Mouse (Mus musculus): ENCODE measurements around the gene Ap1m1.
A peak's percentile ranks its signal among the peaks of the same experiment; 100 is the strongest.

Gene Ap1m1

DNA sequence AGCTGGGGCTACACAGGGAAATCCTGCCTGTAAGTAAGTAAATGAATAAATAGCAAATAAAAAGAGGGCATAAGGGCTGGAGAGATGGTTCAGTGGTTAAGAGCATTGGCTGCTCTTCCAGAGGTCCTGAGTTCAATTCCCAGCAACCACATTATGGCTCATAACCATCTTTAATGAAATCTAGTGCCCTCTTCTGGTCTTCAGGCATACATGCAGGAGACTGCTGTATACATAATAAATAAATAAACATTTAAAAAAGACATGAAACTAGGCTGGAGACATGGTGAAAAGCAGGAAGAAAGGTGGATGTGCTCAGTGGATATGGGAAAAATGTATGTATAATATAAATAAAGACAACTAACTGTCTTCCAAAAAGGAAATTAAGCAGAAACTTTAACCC lies 53.5 kb downstream of the Ap1m1 start:
- DNase-seq (ENCODE audit: low spot score in 2 of 2) = no peak

DNA sequence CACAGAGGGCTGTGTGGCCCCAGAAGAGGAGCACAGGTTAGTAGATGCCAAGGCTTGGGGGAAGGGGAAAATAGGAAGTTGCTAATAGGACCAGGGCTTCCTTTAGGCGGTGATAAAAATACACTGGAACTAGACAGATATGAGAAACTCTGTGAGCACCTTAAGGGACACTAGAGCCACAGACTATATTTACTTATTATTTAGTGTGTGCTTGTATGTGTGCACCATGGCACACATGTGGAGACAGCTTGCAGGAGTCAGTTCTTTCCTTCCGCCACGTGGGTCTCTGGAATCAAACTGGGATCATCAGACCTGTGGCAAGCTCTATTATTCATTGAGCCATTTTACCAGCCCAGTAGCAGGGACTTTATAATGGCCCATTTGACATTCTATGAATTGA lies 55.3 kb downstream of the Ap1m1 start:
- no peak for DNase-seq (ENCODE audit: low spot score in 2 of 2)

DNA sequence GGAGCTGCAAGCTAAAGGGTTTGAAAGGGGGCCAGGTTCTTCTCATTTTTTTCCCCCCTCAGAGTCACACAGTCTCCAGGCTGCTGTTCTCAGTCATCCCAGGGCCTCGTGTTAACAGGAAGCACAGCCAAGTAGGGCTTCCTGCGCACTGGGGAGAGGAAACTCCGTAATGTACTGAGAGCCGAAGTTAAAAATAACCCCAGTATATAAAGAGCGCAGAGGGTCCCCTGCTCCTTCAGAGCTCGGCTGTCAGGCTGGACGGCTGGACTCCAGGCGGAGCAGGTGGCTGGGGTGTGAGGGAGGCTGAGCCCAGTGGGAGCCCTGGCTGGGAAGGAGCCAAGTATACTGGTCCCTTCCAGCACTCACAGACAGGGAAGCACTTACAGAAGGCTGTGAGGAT lies 55.9 kb downstream of the Ap1m1 start:
- DNase-seq (ENCODE audit: low spot score in 2 of 2) = peak; percentile 69 to 73

DNA sequence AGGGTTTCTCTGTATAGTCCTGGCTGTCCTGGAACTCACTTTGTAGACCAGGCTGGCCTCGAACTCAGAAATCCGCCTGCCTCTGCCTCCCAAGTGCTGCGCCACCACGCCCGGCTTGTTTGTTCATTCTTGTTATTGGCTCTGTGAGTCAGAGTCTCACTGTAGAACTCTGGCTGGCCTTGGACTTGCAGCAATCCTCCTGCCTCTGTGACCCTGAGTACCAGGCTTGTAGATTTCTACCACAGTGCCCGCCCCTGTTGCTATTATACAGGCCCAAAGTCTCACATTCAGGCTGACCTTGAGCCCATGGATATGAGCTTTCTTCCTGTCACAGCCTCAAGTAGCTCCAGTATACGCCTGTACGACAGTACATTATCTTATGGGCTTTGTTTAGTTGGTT lies 56.7 kb downstream of the Ap1m1 start:
- DNase-seq (ENCODE audit: low spot score in 2 of 2) = no peak

DNA sequence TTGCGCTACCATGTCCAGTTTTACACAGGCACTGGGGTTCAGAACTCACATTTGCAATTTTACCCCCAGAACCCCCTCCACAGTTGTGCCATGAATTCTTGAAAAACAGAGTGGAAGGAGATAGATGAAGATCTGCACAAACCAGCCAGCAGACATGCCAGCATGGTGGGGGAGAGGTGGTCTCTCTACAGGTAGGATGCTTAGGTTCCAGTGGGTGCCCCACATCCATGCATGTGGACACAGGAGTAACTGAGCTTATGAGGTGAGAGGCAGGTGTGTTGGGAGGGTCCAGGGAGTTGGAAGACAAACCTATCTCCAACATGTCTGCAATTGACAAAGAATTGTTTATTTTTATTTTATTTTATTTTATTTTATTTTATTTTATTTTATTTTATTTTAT lies 59.1 kb downstream of the Ap1m1 start:
- no peak for DNase-seq (ENCODE audit: low spot score in 2 of 2)

DNA sequence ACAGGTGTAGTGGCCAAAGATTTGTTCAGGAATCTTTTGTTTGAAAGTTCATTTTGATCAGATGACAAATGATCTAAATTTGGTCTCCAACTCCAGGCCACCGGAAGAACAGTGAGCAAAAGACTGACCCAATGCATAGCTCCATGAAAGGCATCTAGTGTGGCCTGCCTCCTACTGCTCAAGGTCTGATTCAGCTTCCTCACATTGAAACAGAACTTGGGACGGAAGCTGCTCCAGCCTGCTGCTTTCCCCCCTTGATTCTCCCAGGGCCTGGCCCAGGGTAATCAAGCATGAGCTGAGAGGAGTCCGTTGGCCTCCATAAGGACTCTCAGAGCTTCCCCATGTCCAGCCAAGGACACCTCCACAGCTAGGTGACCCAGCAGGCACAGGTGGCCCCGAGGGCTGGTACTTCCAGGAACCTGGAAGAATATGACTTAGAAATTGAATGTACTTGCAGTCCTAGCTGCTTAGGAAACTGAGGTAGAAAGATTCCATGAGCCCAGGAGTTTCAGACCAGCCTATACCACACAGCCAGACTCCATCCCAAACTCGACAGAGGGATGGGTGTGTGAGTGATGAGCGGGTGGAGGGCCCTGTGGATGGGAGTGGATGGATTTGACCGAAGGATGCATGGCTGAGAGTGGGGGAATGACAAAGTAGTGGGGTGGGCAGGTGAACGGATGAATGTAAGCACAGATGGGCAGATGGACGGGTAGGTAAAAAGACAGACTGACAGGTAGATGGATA lies 61.0 kb downstream of the Ap1m1 start:
- DNase-seq (ENCODE audit: low spot score in 2 of 2) = no peak

DNA sequence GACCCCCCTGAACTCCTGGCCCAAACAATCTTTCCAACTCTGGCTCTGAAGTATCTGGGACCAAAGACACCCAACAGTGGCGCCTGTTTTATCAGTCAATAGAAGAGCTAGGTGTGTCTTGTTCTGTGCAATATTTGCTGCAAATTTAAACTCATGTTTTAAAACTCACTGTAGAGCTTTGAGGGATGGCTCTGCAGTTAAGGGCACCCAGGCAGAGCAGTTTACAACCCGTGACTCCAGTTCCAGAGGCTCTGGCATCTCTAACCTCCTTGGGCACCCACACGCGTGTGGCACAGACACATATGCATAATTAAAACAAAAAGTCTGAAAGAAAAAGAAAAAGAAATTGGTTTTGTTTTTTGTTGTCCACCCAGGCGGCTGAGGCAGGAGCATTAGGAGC lies 61.7 kb downstream of the Ap1m1 start:
- DNase-seq (ENCODE audit: low spot score in 2 of 2) = no peak

DNA sequence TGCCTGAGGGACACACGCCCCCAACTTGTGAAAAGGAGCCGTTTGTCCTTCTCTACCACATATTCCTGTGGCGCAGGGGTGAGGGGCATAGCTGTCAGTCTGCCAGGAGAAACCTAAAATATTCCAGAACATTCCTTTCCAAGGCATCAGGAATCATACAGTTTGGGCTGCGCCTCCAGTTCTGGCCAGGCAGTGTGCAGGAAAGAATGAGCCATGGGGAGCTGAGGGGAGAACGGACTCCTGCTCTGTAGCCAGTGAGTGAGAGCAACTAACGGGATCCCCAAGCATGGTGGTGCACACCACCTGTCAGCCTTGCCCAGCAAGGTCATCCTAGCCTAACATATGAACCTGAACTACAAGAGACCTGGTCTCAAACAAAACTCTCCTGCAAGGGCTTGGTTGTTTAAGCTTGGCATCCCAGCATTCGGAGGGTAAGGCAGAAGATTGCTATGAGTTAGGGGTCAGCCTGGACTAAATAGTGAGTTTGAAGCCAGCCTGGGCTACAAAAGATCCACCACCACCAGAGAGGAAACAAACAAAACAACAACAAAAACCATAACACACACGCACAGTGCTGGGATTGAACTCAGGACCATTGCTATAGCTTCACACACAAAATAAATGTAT lies 63.3 kb downstream of the Ap1m1 start:
- DNase-seq (ENCODE audit: low spot score in 2 of 2) = no peak

DNA sequence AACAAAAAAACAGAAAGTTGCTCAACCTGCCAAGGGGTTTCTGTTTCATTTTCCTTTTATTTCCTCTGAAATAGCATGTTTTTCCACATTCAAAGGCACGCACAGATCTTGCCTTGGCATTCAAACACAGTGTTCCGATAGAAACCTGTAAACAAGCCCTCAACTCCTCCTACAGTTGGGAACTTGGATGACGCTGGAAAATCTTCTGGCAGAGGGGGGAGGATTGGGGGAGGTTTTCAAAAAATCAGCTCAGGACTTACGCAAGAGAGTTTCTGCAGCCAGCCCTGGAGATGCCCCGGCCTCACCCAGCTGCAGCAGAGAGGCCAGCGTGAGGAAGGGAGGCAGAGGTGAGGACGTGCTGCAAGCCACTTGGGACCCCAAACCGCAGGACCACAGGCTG lies 63.8 kb downstream of the Ap1m1 start:
- no peak for DNase-seq (ENCODE audit: low spot score in 2 of 2)

DNA sequence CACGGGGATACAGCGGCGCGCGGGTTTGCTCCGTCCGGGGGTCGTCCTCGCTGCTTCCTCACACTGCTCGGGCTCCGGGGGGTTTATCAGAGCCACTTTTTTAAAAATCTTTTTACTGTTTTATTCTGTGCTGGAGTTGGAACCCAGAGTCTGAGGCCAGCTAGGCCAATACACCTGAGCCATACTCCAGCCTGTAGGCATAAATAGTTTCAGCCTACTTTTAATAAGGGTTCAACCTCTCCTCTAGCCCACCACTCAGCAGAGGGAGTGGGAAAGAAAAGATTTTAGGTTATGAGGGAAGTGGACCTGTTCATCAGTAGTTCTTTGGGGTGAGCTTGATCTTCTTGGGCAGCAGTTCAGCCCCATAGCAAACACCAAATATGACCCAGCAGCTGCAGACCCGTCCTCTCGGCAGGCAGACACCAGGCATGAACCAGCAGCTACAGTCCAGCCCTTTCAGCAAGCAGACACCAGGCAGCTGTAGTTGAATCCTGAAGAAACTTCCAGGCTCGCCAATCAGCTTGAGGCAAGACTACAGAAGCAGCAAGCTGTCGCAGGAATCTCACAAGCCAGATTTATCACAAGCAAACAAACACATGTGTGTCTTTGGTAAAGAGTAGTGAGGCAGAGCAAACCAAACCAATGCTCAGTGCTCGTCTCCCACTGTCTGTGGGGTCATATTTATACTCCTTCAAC lies 65.5 kb downstream of the Ap1m1 start, which contains the start of gene Gm10282:
Gene Gm10282 (minus strand): TSS at position 51 of the 696 bp plus-strand sequence.
- DNase-seq (ENCODE audit: low spot score in 2 of 2) = no peak

DNA sequence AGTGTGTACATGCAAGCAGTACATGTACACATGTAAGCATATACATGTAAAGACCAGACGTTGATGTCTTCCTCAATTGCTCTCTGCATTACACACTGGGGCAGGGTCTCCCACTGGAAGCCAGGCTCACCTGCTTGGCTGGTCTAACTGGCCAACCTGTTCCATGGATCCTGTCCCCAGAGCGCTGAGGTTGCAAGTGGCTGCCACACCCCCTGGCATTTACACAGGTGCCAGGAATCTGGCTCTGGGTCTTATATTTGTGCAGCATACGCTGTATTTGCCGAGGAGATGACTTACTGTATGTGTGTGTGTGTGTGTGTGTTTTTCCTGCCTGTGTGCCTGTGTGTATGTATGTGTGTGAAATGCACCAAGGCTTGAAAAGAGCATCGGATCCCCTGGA lies 67.1 kb downstream of the Ap1m1 start:
- DNase-seq (ENCODE audit: low spot score in 2 of 2) = no peak
